Mouse (Mus musculus): ENCODE measurements at regions not wholly inside any gene's neighbourhood (a gene's known extent, or its start where the extent isn't known, plus 50 kb on each side); places are given as distances from the start of the nearest gene placed in this dataset.
"Not testable (repeated sequence)": the region's sequence is repeated elsewhere in the genome, so short reads cannot be mapped to it uniquely, and the experiment has no call there.

- DNase-seq (ENCODE audit: low spot score): no peak
These were observed 698.5 kb downstream of the Triml1 start for GRCm38 (mm10) chr8:42442786-42443185.

GRCm38 (mm10) chr8:42402632-42403031 lies 738.7 kb downstream of the Triml1 start:
- no peak for DNase-seq (ENCODE audit: low spot score)

GRCm38 (mm10) chr8:42396886-42397285 lies 744.4 kb downstream of the Triml1 start:
- no peak for DNase-seq (ENCODE audit: low spot score)

GRCm38 (mm10) chr8:42388816-42389215 lies 752.5 kb downstream of the Triml1 start:
- DNase-seq (ENCODE audit: low spot score): no peak

- no peak for DNase-seq (ENCODE audit: low spot score)
These were observed 793.1 kb downstream of the Triml1 start for GRCm38 (mm10) chr8:42348073-42348603.

- no peak for DNase-seq (ENCODE audit: low spot score)
These were observed 806.6 kb downstream of the Triml1 start for GRCm38 (mm10) chr8:42334708-42335107.

- DNase-seq (ENCODE audit: low spot score): peak; percentile 36
These were observed 816.6 kb downstream of the Triml1 start for GRCm38 (mm10) chr8:42324663-42325062.

- no peak for DNase-seq (ENCODE audit: low spot score)
These were observed 818.4 kb downstream of the Triml1 start for GRCm38 (mm10) chr8:42322862-42323261.

GRCm38 (mm10) chr8:42311060-42311459 lies 830.2 kb downstream of the Triml1 start:
- no peak for DNase-seq (ENCODE audit: low spot score)

GRCm38 (mm10) chr8:42291392-42291791 lies 849.9 kb downstream of the Triml1 start:
- DNase-seq (ENCODE audit: low spot score): no peak

GRCm38 (mm10) chr8:42282011-42282410 lies 859.3 kb downstream of the Triml1 start:
- no peak for DNase-seq (ENCODE audit: low spot score)

- DNase-seq (ENCODE audit: low spot score): no peak
These were observed 836.5 kb upstream of the Frg1 start for GRCm38 (mm10) chr8:42253358-42253757.

- not testable (repeated sequence) for DNase-seq (ENCODE audit: low spot score)
These were observed 825.4 kb upstream of the Frg1 start for GRCm38 (mm10) chr8:42242321-42242720.

GRCm38 (mm10) chr8:42219857-42220600 lies 803.2 kb upstream of the Frg1 start:
- no peak for DNase-seq (ENCODE audit: low spot score)

- DNase-seq (ENCODE audit: low spot score): no peak
These were observed 794.1 kb upstream of the Frg1 start for GRCm38 (mm10) chr8:42210943-42211342.

- no peak for DNase-seq (ENCODE audit: low spot score)
These were observed 793.1 kb upstream of the Frg1 start for GRCm38 (mm10) chr8:42209989-42210388.

- DNase-seq (ENCODE audit: low spot score): no peak
These were observed 780.4 kb upstream of the Frg1 start for GRCm38 (mm10) chr8:42197257-42197656.

- DNase-seq (ENCODE audit: low spot score): no peak
These were observed 777.2 kb upstream of the Frg1 start for GRCm38 (mm10) chr8:42193902-42194550.

GRCm38 (mm10) chr8:42187083-42187482 lies 770.2 kb upstream of the Frg1 start:
- DNase-seq (ENCODE audit: low spot score): no peak

GRCm38 (mm10) chr8:42183288-42183878 lies 766.5 kb upstream of the Frg1 start:
- no peak for DNase-seq (ENCODE audit: low spot score)

GRCm38 (mm10) chr8:42162441-42162840 lies 745.6 kb upstream of the Frg1 start:
- no peak for DNase-seq (ENCODE audit: low spot score)

GRCm38 (mm10) chr8:42157006-42157405 lies 740.1 kb upstream of the Frg1 start:
- DNase-seq (ENCODE audit: low spot score): no peak

GRCm38 (mm10) chr8:42156588-42156987 lies 739.7 kb upstream of the Frg1 start:
- no peak for DNase-seq (ENCODE audit: low spot score)

Measured in layer of hippocampus, adult 11-12 months (tissue).